Mouse (Mus musculus) kidney, adult 2 months (tissue): ENCODE results near the gene Chd4.

Experiments used
- CTCF ChIP-seq: fragments of 200-500 bp; conservative IDR thresholded peaks from 2 replicates; pipeline ENCODE4 v1.5.1; 2011; ENCODE audit warnings: low read depth, mild to moderate bottlenecking, control low read depth, low read length, moderate library complexity, mixed read lengths; ENCODE audit not compliant: insufficient read depth, insufficient read length
- POLR2A ChIP-seq: fragments of 200-500 bp; IDR thresholded peaks from one replicate; pipeline ENCODE4 v1.6.1; 2011; ENCODE audit warnings: low read depth, low read length, control low read depth

DNA sequence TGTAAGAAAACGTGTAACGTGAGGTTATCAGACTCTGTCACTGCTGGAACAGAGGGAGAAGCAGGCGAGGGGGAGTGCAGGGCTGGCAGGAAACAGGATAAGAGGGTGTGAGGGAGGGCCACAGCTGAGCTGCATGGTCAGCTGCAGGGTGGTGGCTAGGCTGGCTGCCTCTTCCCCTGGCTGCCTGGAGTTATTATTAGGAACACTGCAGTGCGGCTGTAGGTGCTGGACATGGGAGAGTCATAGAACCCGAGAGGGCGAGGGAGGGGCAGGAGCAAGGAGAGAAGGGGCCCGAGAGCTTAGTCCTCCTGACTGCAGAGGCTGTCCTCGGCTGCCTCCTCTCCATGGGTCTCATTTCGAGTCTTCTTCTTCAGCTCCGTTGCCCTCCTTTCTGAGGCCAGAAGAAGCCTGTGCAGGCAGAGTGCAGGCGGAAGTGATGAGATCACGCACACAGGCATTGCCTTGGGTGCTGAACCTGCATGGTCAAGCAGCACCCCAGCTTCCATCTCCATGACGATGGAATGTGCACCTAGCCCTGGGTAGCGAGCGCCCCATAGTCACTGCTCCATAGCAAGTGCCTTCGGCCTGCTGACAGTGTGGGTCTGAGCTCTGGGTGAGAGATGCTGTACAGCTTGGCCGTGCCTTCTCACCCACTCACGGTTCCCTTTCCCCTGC lies 52.6 kb downstream of the Chd4 start:
- TF ChIP-seq CTCF, result no peak
- TF ChIP-seq POLR2A, result no peak
